Mouse (Mus musculus) layer of hippocampus, postnatal 25 days (tissue): ENCODE results near the gene Foxg1. TPM values are rescaled to one million over a fixed set of nuclear protein-coding genes. Genes with fewer than 3 reads are reported as not detected.
A peak's percentile ranks its signal among the peaks of the same experiment; 100 is the strongest.

Source experiments
- DNase-seq, 2 experiments: peaks; one replicate each; pipeline ENCODE4 v3.0.0; 2022; ENCODE audit warnings: mixed read lengths in 2 of 2, low spot score in 1 of 2; ENCODE audit errors: extremely low spot score in 1 of 2
- total RNA-seq, 2 experiments: library from RNA; stranded (reverse); gene quantifications; 2 replicates each; pipeline ENCODE4 v1.2.3; 2021

The Foxg1 gene
- total RNA-seq: 100 to 1,000 TPM; 148 to 181 TPM

GRCm38 (mm10) chr12:49382565-49383520, at the start of gene Foxg1:
Gene Foxg1 (plus strand): TSS chr12:49382660.
- peak in 1 of 2 experiments; percentile 51 for DNase-seq

- no peak for DNase-seq
These were observed 32.8 kb upstream of the Foxg1 start for GRCm38 (mm10) chr12:49349697-49350096.

- DNase-seq: no peak
These were observed 13.5 kb upstream of the Foxg1 start for GRCm38 (mm10) chr12:49368931-49369330.

- no peak for DNase-seq
These were observed 10.3 kb upstream of the Foxg1 start for GRCm38 (mm10) chr12:49372170-49372569.

DNA sequence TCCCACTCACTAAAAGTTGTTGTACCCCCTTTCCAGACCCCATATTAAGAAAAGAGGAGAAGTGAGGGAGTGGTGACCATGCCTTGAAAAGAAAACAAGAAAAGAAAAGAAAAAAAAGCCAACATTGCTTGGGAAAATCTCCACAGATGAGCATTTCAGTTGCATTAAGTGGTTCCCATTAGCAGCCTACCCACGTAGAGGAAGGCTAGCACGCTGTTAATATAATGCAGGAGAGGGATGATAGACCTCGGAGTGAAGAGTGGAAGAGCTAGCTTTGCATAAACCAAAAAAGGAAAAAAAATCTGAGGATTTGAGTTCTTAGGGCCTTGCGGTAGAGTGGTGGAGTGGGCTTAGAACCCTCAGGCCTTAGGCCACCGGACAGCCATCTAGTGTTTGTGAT, 9.3 kb upstream of the Foxg1 start:
- DNase-seq: no peak

DNA sequence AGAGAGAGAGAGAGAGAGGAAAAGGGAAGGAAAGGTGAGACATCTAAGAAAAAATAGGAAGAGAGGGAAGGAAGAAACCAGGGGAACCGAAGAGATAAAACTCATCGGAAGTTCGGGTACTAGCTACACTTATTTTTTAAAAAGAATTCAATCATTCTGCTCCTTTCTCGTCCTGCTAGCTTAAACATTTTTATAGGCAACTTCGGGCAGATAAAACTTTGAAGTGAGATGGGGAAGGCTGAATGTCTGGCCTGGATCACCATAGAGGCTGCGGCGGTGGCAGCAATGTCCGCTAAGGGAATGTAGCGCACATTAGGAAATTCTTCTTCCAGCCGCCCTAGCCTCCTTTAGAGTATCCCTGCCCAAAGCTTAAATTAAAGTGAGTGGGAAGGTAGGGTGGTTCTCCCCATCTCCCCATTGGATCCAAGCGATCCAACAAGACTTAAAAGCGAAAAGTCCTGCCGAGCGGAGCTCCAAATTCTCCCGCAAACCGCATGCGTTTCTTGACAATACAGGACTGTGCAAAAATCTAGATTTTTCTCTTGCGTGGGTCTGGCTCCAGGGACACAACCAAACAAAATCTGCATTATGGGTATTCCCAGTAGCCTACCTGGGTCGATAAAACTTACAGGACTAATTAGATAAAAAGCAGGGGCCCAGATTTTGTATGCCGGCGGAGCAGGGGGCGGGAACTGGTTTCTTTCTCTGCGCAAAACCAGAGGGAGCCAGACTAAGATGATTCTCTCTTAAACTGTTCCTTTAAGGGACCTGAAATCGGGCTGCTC, 8.4 kb upstream of the Foxg1 start:
- no peak for DNase-seq

- no peak for DNase-seq
These were observed 7.9 kb upstream of the Foxg1 start for GRCm38 (mm10) chr12:49374606-49374995.

GRCm38 (mm10) chr12:49375427-49376317, 6.8 kb upstream of the Foxg1 start:
- DNase-seq: peak; percentile 22 to 50

GRCm38 (mm10) chr12:49376318-49376992, 6.0 kb upstream of the Foxg1 start:
- DNase-seq: peak in 1 of 2 experiments; percentile 27

GRCm38 (mm10) chr12:49377281-49377970, 5.0 kb upstream of the Foxg1 start:
- peak; percentile 57 to 58 for DNase-seq

DNA sequence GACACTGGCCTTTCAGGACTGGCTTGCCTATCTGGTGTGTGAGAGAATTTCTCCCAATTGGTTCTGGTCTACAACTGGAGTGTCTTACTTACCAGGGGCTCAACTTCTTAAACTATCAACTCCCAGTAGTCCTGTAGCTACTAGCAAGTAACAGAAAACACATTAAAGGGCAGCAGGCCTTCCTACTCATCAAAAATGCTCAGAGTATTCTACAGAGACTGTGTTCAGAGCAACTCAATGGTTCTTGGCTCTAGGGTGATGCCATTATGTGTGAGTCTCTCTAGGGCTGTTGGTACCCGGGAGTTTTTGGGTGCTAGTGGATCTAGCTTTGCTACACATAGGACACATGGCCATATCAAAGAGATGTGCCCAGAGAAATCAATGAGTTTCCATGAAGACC, 3.5 kb upstream of the Foxg1 start:
- no peak for DNase-seq

- DNase-seq: peak in 1 of 2 experiments; percentile 48
These were observed 3.0 kb upstream of the Foxg1 start for GRCm38 (mm10) chr12:49379446-49379845.

- DNase-seq: no peak
These were observed 2.0 kb upstream of the Foxg1 start for GRCm38 (mm10) chr12:49380442-49380841.

DNA sequence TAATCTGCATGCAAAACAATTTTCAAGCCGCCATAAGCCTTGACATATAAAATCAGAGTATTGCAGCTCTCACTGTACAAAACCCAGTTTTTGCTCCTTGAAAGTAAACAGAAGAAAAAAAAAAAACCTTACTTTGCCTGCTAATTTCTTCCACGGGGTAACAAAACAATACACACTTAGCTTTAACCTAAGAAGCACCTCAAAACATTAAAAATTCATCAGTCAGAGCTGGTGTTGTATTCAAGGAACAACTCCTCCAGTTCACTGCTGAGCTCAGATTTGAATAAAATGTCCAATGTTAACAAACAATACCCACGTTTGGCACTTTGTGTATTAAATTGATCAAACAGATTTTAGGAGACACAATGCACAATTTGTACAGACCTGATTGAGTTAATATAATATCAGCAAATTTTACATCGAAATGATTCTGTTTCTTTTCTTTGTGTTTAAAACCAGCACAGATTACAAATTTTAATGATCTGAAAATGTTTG, 1.4 kb upstream of the Foxg1 start:
- no peak for DNase-seq

DNA sequence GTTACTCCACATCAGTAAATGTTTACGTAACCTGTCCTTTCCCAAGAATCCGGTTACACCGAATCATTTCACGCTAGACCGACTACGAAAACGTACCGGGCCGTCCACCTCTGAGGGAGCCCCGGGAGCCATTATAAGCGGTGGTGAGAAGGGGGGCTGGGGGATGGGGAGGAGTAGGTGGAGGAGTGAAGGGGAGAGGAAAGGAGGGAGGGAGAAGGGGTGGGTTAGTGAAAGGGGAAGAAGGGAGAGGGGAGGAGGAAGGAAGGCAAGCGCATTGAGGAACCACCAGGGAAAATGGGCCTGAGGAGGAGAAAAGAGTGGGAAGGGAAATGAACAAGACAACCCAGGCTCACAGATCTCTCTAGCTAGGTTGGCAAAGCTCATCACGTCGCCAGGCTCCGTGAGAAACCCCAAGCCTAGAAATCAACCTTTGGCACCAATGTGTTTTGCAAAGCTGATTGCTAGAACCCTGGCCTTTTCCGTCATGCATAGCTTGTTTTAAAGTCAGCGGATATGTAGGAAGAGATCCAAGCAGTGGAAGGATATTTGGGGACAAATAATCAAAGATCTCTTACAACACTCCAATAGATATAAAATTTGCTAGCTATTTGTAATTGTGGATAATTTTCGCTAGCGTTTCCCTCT, 617 bp upstream of the Foxg1 start:
- no peak for DNase-seq

DNA sequence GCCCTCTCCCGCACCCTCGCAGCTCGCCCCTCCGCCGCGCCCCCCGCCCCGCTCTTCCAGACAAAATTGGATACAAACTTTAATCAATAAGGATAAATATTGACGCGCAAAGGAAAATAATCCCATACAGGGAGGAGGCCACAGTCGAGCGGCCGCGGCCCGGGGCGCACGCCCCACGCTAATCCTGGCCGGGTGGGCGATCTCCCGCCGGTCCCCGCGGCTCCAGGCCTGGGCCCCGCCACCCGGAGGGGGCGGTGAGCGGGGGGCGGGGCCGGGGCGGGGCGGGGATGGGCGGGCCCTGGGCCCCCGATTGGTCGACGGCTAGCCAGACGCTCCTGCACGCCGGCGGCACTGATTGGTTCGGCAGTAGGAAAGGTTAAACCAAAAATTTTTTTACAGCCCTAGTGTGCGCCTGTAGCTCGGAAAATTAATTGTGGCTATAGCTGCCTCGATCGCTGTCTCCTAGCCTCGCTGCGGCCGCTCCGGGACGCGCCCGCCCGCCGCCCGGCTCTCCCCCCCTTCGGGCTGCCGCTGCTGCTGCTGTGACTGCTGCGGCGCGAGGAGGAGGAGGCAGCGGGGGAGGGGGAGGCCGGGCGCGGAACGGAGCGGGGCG, 1.2 kb downstream of the Foxg1 start:
- peak; percentile 77 to 81 for DNase-seq

- DNase-seq: no peak
These were observed 1.9 kb downstream of the Foxg1 start for GRCm38 (mm10) chr12:49384295-49384875.
